Mouse (Mus musculus): ENCODE measurements at regions not wholly inside any gene's neighbourhood (a gene's known extent, or its start where the extent isn't known, plus 50 kb on each side); places are given as distances from the start of the nearest gene placed in this dataset.

DNA sequence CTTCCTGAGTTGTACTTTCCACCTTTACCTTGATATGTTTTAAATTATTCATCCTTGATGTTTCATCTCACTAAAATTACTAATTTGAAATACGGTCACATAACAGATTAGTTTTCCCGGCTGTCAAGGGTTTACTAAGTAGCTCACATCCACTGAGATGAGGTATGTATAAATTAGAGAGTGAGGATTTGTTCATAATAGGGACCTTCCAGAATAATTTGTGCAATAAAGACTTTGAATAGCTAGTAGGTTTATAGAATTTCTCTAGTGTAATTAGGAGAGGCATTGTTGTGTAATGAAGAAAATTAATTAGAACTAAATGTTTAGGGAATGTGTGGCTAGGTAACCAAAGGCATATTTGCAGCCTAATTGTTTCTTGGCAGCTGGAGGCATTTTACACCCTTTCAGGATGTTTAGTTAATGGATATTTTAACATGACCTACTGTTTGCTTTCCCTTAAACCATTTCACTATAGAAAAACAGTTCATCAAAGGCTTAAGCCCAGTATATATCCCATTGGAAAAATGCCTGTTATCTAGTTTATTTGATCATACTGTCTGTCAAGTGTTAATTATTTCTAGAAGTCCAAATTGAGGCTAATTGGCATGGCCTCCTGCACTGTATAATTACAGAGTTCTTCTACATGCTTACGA lies 70.8 kb downstream of the Mat2b start:
- no peaks in the 10 kb centered on the region for H3K36me3 ChIP-seq (ENCODE audit: control insufficient read depth, insufficient read depth, low read length)
- 86% methylated on average over 3 of the region's 3 CpGs for WGBS
- H3K9me3 ChIP-seq (ENCODE audit: control insufficient read depth, low read depth, low read length) = no peaks in the 10 kb centered on the region
- H3K4me3 ChIP-seq (ENCODE audit: low read depth, low read length) = no peak overlapping the region
- no peak overlapping the region for H3K9ac ChIP-seq (replicated peaks; ENCODE audit: low read depth, low read length)
- no peak overlapping the region for H3K27ac ChIP-seq (ENCODE audit: low read length)
- H3K4me1 ChIP-seq (ENCODE audit: control insufficient read depth, insufficient read depth, low read length) = no peaks in the 10 kb centered on the region
- H3K4me2 ChIP-seq (replicated peaks; ENCODE audit: low read depth, low read length) = no peak overlapping the region
- H3K27me3 ChIP-seq (ENCODE audit: control insufficient read depth, insufficient read depth, low read length) = no peaks in the 10 kb centered on the region
- no peak for ATAC-seq (ENCODE audit: insufficient number of reproducible peaks, insufficient read depth, low FRiP score, low read depth)

DNA sequence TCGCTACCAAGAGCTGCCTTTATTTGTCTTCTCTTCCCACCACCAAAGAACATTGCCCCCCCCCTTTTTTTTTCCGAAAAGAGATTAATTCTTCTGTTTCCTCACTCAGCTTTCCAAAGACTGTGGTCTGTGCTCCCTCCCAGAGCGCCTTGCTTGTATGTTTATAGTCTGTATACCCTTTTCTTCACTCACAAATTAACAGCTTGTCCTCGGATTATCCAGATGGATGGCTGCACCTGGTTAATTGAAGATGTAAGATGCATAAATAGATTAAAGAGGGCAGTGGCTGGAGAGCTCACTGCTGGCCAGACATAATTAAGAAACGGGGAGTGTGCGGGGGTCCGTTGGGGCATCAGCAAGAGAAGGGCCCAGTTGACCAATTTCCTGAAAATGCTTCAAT lies 75.0 kb downstream of the Mat2b start:
- Histone ChIP-seq H3K4me3 (ENCODE audit: low read depth, low read length) (no peak overlapping the region), H3K4me2 (replicated peaks; ENCODE audit: low read depth, low read length) (no peak overlapping the region), H3K4me1 (ENCODE audit: control insufficient read depth, insufficient read depth, low read length) (no peaks in the 10 kb centered on the region), H3K9ac (replicated peaks; ENCODE audit: low read depth, low read length) (no peak overlapping the region), H3K27me3 (ENCODE audit: control insufficient read depth, insufficient read depth, low read length) (no peaks in the 10 kb centered on the region), H3K27ac (ENCODE audit: low read length) (no peak overlapping the region), H3K9me3 (ENCODE audit: control insufficient read depth, low read depth, low read length) (no peaks in the 10 kb centered on the region), H3K36me3 (ENCODE audit: control insufficient read depth, insufficient read depth, low read length) (no peaks in the 10 kb centered on the region)
- ATAC-seq (ENCODE audit: insufficient number of reproducible peaks, insufficient read depth, low FRiP score, low read depth) = no peak
- WGBS = 53% methylated on average over 7 of the region's 7 CpGs

DNA sequence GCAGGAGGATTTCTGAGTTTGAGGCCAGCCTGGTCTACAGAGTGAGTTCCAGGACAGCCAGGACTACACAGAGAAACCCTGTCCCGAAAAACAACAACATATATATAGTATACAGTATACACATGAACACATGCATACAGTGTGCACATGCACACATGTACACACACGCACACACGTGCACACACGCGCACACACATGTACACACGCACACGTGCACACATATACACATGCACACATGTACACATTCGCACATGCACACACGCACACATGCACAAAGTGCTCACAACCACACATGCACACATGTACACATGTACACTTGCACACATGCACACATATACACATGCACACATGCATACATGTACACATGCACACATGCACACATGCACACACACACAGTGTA lies 92.0 kb downstream of the Mat2b start:
- Histone ChIP-seq H3K4me3 (ENCODE audit: low read depth, low read length) (no peak overlapping the region), H3K9ac (replicated peaks; ENCODE audit: low read depth, low read length) (no peak overlapping the region), H3K36me3 (ENCODE audit: control insufficient read depth, insufficient read depth, low read length) (no peaks in the 10 kb centered on the region), H3K9me3 (ENCODE audit: control insufficient read depth, low read depth, low read length) (no peaks in the 10 kb centered on the region), H3K4me2 (replicated peaks; ENCODE audit: low read depth, low read length) (no peak overlapping the region), H3K4me1 (ENCODE audit: control insufficient read depth, insufficient read depth, low read length) (no peaks in the 10 kb centered on the region), H3K27me3 (ENCODE audit: control insufficient read depth, insufficient read depth, low read length) (no peaks in the 10 kb centered on the region), H3K27ac (ENCODE audit: low read length) (no peak overlapping the region)
- ATAC-seq (ENCODE audit: insufficient number of reproducible peaks, insufficient read depth, low FRiP score, low read depth) = no peak
- 93% methylated on average over 9 of the region's 9 CpGs for WGBS

GRCm38 (mm10) chr11:40601572-40601909 lies 93.5 kb downstream of the Mat2b start:
- Histone ChIP-seq H3K27ac (ENCODE audit: low read length) (no peak overlapping the region), H3K9ac (replicated peaks; ENCODE audit: low read depth, low read length) (no peak overlapping the region), H3K9me3 (ENCODE audit: control insufficient read depth, low read depth, low read length) (no peaks in the 10 kb centered on the region), H3K4me3 (ENCODE audit: low read depth, low read length) (no peak overlapping the region), H3K4me2 (replicated peaks; ENCODE audit: low read depth, low read length) (no peak overlapping the region), H3K27me3 (ENCODE audit: control insufficient read depth, insufficient read depth, low read length) (no peaks in the 10 kb centered on the region), H3K4me1 (ENCODE audit: control insufficient read depth, insufficient read depth, low read length) (no peaks in the 10 kb centered on the region), H3K36me3 (ENCODE audit: control insufficient read depth, insufficient read depth, low read length) (no peaks in the 10 kb centered on the region)
- no peak for ATAC-seq (ENCODE audit: insufficient number of reproducible peaks, insufficient read depth, low FRiP score, low read depth)
- WGBS = 0% methylated on average over 1 of the region's 1 CpGs

GRCm38 (mm10) chr11:40600773-40601571 lies 94.0 kb downstream of the Mat2b start:
- no peaks in the 10 kb centered on the region for H3K36me3 ChIP-seq (ENCODE audit: control insufficient read depth, insufficient read depth, low read length)
- 16% methylated on average over 11 of the region's 11 CpGs for WGBS

DNA sequence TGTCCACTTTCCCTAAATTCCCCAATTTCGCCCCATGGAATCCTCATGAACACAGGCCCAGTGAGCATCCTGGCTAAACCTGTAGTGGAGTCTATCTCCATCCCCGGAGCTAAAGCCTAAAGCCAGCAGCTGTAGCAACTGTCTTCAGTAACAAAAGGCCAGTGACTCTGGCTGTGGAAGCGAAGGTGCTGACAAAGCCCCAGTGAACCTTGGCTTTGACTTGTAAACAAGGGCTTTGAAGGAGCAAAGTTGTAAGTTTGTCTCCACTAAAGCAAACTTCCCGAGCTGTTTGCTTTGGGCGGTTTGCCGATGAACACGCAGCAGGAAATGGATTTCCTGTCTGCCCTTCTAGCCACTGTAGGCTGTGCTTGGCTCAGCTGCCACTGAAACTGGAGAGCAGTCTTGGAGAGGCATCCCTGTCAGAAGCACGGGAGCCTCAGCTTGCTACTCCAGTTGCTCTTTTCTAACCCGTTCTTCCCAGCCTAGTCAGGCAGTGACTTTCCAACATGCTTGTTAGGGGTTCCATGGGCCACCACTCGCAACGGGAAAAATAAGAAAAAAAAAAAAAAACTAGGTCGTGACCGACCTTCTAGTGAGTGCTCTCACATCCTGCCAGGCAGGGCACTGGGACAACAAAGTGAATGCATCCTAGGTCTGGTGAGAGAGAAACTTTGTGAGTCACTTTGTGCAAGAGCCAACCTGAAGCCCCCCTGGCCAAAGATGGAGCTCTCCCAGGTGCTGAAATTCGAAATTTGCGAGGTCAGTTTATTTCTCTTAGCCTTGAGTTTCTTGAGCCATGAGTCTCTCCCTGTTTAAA lies 94.8 kb downstream of the Mat2b start:
- no peak overlapping the region for H3K9ac ChIP-seq (replicated peaks; ENCODE audit: low read depth, low read length)
- no peaks in the 10 kb centered on the region for H3K36me3 ChIP-seq (ENCODE audit: control insufficient read depth, insufficient read depth, low read length)
- no peak for ATAC-seq (ENCODE audit: insufficient number of reproducible peaks, insufficient read depth, low FRiP score, low read depth)
- 6% methylated on average over 15 of the region's 15 CpGs for WGBS
- no peak overlapping the region for H3K27ac ChIP-seq (ENCODE audit: low read length)
- no peak overlapping the region; the same call in 1 of the 2 replicates for H3K4me2 ChIP-seq (replicated peaks; ENCODE audit: low read depth, low read length)
- H3K4me3 ChIP-seq (ENCODE audit: low read depth, low read length) = no peak overlapping the region
- no peaks in the 10 kb centered on the region for H3K27me3 ChIP-seq (ENCODE audit: control insufficient read depth, insufficient read depth, low read length)
- H3K4me1 ChIP-seq (ENCODE audit: control insufficient read depth, insufficient read depth, low read length) = no peaks in the 10 kb centered on the region
- H3K9me3 ChIP-seq (ENCODE audit: control insufficient read depth, low read depth, low read length) = no peaks in the 10 kb centered on the region

More at GRCm38 (mm10) chr11:40600773-40601571, 94.0 kb downstream of the Mat2b start:
- ATAC-seq (ENCODE audit: insufficient number of reproducible peaks, insufficient read depth, low FRiP score, low read depth) = no peak
- H3K4me3 ChIP-seq (ENCODE audit: low read depth, low read length) = no peak overlapping the region
- no peak overlapping the region for H3K9ac ChIP-seq (replicated peaks; ENCODE audit: low read depth, low read length)
- H3K4me2 ChIP-seq (replicated peaks; ENCODE audit: low read depth, low read length) = no peak overlapping the region
- no peaks in the 10 kb centered on the region for H3K27me3 ChIP-seq (ENCODE audit: control insufficient read depth, insufficient read depth, low read length)
- no peaks in the 10 kb centered on the region for H3K9me3 ChIP-seq (ENCODE audit: control insufficient read depth, low read depth, low read length)
- no peaks in the 10 kb centered on the region for H3K4me1 ChIP-seq (ENCODE audit: control insufficient read depth, insufficient read depth, low read length)
- H3K27ac ChIP-seq (ENCODE audit: low read length) = no peak overlapping the region

DNA sequence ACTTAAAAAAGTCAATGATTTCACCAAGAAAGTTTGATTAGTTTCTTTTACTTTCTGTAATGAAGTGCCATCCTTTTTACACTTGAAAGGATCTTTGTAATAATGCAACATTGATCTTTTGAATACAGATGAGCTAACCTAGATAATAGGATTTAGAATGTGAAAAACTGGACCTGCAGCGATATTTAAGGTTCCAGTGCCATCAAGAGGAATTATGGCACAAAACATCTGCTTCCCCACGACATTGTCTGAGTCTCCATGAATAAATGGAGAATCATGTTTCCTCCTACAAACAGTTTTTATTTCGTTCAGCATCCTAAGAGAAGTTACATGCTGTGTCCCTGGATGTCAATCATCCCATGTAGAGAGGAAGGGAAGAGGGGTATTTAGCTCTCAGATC lies 98.7 kb downstream of the Mat2b start:
- Histone ChIP-seq H3K4me1 (ENCODE audit: control insufficient read depth, insufficient read depth, low read length) (no peaks in the 10 kb centered on the region), H3K4me2 (replicated peaks; ENCODE audit: low read depth, low read length) (no peak overlapping the region), H3K27ac (ENCODE audit: low read length) (no peak overlapping the region), H3K4me3 (ENCODE audit: low read depth, low read length) (no peak overlapping the region), H3K9ac (replicated peaks; ENCODE audit: low read depth, low read length) (no peak overlapping the region), H3K36me3 (ENCODE audit: control insufficient read depth, insufficient read depth, low read length) (no peaks in the 10 kb centered on the region), H3K9me3 (ENCODE audit: control insufficient read depth, low read depth, low read length) (no peaks in the 10 kb centered on the region), H3K27me3 (ENCODE audit: control insufficient read depth, insufficient read depth, low read length) (no peaks in the 10 kb centered on the region)
- WGBS = 50% methylated on average over 3 of the region's 3 CpGs
- no peak for ATAC-seq (ENCODE audit: insufficient number of reproducible peaks, insufficient read depth, low FRiP score, low read depth)

DNA sequence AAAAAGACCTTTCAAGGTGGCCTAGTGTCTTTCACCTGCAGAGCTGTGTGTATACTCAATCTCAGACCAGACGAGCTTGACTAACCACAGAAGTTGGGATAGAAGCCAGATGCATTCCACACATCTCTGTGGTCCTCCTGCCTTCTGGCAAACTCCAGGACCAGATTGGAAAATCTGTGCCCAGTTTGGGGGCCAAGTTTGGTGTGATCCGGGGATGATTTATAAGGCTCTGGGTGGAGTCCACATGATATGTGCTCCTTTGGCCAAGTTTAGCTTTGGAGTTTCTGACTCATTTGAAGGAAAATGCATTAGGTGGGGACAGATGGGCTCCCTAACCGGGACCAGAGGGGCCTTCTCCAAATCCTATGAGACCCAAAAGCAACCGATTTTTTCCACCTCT lies 102.9 kb downstream of the Mat2b start:
- Histone ChIP-seq H3K4me1 (ENCODE audit: control insufficient read depth, insufficient read depth, low read length) (no peaks in the 10 kb centered on the region), H3K9me3 (ENCODE audit: control insufficient read depth, low read depth, low read length) (no peaks in the 10 kb centered on the region), H3K36me3 (ENCODE audit: control insufficient read depth, insufficient read depth, low read length) (no peaks in the 10 kb centered on the region), H3K9ac (replicated peaks; ENCODE audit: low read depth, low read length) (no peak overlapping the region), H3K4me2 (replicated peaks; ENCODE audit: low read depth, low read length) (no peak overlapping the region), H3K27me3 (ENCODE audit: control insufficient read depth, insufficient read depth, low read length) (no peaks in the 10 kb centered on the region), H3K27ac (ENCODE audit: low read length) (no peak overlapping the region), H3K4me3 (ENCODE audit: low read depth, low read length) (no peak overlapping the region)
- WGBS = 65% methylated on average over 4 of the region's 4 CpGs
- no peak for ATAC-seq (ENCODE audit: insufficient number of reproducible peaks, insufficient read depth, low FRiP score, low read depth)
